Mouse (Mus musculus): ENCODE data around the gene Eri3.

DNA sequence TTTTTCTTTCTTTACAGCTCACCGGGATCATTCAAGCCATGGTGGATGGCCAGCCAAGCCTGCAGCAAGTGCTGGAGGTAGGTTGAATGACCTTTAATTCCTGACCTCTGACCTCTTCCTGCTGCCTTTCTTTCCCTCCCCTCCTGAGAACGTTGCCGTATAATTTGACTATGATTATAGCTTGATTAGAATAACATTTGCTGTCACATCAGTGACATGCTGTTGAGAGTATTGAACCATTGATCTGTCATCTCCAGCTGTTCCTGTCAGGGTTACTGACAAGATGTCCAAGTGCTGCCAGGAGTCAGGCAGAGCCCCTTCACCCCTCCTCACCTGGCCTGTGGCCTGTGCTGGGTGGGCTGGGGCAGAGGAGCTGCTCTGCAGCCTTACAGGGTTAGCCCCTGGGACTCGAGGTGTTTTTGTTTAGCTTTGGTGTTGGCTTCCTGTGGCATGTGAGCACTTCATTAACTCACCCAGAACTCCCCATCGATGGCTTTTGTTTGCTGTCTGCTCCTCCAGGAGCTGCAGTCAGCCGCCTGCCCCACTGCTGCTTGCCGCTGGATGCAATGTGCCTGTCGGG is 39.0 kb downstream of the Eri3 start:
- TF ChIP-seq EP300 (optimal IDR thresholded peaks at IDR 0.05) (no peak), CTCF (IDR thresholded peaks at IDR 0.05; ENCODE audit: low read depth) (no peak)

All from stomach, postnatal 0 days (tissue).